Mouse (Mus musculus) retina, adult 2 months (tissue): ENCODE results near the gene Slc13a4.

Source experiments
- DNase-seq: peaks from one replicate; pipeline ENCODE4 v3.0.0-alpha.2; 2012; ENCODE audit warnings: low read depth, low spot score

Slc13a4 gene

GRCm38 (mm10) chr6:35308037-35308436, at the start of gene Slc13a4:
TSS of gene Slc13a4 (minus strand) at chr6:35308131.
- DNase-seq, result no peak

DNA sequence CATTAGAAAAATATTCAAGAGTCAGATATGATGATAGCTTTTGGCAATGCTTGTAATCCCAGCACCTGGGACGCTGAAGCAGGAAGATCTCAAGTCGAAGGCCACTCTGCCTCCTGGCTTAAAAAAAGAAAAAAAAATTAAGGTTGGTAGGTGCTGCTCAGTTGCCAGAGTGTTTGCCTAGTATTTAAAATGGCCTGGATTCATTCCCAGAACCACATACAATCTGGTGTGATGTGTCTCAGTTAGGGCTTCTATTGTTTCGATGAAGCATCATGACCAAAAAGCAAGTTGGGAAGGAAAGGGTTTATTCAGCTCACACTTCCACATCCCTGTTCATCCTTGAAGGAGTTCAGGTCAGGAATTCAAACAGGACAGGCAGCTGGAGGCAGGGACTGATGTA, 47.4 kb upstream of the Slc13a4 start:
- no peak for DNase-seq

- no peak for DNase-seq
Observed at GRCm38 (mm10) chr6:35354622-35354998, 46.7 kb upstream of the Slc13a4 start.

DNA sequence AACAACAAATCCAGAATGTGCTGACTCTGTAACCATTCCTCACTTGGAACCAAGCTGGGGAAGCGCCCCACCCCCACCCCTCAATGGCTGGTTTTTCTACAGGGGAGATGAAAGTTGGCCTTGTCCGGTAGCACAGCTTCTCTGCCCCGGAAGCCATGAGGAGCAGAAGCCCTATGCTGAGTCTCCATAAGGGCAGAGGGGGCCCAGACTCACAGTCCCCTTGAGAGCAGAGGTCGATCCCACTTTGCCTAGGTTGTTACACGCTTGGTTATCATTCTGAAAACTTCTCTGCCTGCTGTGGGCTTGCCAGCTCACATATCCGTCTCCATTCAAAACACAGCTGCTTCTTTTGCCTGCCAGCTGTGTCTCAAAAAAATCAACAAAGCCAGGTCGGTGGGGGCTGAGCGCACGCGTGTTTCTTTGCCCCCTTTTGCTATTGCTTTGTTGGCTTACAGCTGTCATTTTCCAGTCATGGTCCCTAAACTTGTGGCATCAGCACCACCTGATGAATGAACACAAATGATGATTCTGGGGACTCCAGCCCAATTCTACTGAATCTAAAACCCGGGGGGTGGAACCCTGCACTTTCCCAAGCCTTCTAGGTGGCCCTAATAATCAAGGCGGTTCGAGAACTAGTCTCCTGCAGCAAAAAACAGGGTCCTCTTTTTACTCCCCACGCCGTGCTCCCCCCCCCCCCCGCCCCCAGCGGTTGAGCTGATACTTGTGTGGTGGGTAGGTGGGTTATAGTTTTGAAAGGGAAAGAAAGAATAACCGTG, 46.1 kb upstream of the Slc13a4 start:
- DNase-seq, result no peak

DNA sequence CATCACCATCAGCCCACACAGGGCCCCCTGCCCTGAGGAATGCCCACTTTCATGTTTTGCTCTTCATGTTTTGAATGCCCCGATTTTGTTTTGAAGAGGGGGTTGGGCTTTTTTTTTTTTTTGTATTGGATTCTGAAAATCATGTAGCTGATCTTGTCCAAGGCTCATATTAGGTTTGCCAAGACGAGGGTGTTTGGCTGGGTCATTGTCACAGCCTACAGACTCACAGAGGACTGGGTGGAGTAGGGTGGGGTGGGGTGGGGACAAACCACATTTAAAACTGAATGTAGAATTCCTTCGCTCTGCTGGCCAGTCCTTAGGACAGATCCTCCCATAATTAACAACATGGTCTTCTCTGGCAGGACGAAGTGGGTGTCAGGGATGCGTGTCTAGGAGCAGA, 45.5 kb upstream of the Slc13a4 start:
- no peak for DNase-seq

DNA sequence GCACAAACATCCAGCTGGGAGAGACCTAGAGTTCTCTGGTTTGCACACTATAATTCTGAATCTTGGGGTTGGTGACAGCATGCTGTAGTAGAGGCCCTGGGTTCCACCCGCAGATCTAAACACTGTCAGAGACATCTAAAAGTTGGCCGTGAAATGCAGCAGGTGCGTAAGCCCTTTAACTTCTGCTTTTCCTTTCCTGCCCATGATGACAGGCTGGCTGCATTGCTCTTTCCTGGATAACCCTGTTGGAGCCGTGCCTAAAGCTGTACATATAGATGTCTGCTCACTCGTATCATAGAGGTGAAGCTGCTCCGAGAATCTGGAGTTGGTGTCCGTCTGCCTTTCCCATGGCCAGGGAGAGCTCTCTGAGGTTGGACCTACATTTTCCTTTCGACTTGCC, 44.9 kb upstream of the Slc13a4 start:
- no peak for DNase-seq

DNA sequence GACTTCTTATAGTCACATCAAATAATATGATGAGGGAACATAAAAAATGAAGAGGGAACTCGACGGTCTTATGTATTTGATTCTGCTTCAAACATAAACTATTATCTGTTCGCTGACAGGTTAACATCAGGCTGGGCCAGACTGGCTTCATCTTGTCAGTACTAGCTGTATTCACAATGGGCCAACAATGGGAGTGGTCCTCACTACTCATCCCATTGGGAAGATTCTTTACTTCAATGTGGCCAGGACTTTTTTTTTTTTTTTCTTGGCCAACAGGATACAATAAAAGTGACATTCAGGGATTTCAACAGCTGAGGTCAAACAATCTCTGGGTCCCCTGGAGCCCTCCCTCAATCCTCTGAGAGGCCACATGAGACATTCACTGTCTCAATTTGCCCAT, 43.9 kb upstream of the Slc13a4 start:
- no peak for DNase-seq

DNA sequence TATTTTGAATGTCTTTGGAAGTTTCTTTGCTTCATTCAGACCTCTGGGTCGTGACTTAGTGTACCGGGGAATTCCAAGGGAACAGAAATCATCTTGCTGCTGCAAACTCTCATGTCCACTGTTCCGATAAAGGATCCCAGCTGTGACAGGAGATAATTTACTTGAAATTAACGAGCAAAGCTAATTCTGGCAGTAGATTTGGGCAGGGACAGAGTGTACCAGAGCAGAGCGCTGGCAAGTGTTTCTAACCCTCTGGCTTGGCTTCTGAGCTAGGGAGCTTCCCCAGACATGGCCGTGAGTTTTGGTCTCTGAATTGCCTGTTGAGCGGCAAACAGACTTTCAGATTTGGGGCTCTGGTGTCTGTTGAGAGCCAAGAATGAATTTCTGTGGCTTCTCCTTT, 41.9 kb upstream of the Slc13a4 start:
- DNase-seq, result no peak

- no peak for DNase-seq
Observed at GRCm38 (mm10) chr6:35338640-35339039, 30.7 kb upstream of the Slc13a4 start.

- no peak for DNase-seq
Observed at GRCm38 (mm10) chr6:35337836-35338235, 29.9 kb upstream of the Slc13a4 start.

GRCm38 (mm10) chr6:35335452-35335851, 27.5 kb upstream of the Slc13a4 start:
- DNase-seq, result no peak

GRCm38 (mm10) chr6:35334278-35334677, 26.3 kb upstream of the Slc13a4 start:
- no peak for DNase-seq

GRCm38 (mm10) chr6:35333632-35334031, 25.7 kb upstream of the Slc13a4 start:
- DNase-seq, result no peak

DNA sequence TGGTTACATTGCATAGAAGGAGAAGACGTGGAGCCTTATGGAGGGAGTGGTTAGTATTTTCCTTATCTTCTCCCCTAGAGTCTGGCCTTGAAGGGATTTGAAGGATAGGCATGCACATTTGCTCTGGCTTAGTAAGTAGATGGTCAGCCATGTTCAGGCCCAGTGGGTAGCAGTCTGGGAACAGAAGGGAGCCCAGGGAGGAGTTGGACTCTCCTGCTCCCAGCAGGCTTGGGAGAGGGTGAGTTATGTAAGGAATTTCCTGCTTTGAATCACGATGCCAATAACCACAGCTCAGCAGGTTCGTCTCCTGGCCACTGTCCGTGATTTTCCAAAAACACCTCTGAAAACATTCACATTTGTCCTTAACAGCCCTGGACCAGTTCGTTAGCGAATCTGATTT, 22.9 kb upstream of the Slc13a4 start:
- no peak for DNase-seq

GRCm38 (mm10) chr6:35329956-35330355, 22.0 kb upstream of the Slc13a4 start:
- no peak for DNase-seq

- DNase-seq, result no peak
Observed at GRCm38 (mm10) chr6:35326111-35326515, 18.2 kb upstream of the Slc13a4 start, which contains the start of gene Fam180a. TSS of gene Fam180a (minus strand) at chr6:35326141.

DNA sequence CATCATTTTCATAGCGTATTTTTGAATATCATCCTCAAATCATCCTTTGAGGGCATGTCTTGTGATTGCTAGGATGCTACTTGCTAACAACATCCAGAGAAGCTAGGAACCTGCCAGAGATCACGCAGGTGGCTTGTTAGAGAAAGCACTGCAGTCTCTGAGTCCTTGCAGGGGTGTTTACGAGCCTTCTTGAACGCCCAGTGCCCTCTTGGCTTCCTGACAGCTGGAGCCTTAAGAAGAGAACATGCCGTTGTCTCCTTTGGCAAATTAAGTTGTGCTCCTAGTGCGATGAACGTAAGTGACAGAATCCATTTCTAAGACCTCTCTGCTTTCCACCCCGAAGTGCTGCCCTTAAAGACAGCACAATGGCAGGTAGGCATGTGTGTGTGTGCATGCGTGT, 16.4 kb upstream of the Slc13a4 start:
- no peak for DNase-seq

DNA sequence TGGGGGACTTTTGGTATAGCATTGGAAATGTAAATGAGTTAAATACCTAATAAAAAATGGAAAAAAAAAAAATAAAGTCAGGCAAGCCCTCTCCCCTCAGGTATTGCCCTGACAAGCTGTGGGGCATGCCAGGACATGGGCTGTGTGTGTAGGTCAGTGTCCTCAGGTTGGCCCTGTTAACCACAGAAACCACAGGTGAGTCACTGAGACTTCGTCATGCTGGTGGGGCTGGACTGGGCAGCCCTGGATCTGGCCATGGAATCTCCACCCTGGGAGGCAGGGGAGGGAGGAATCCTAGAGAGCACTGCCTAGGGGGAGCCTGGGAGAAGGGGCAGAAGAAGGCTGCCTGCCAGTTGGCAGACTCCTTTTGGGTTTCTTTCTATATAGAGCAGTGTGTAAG, 15.1 kb upstream of the Slc13a4 start:
- DNase-seq, result no peak

DNA sequence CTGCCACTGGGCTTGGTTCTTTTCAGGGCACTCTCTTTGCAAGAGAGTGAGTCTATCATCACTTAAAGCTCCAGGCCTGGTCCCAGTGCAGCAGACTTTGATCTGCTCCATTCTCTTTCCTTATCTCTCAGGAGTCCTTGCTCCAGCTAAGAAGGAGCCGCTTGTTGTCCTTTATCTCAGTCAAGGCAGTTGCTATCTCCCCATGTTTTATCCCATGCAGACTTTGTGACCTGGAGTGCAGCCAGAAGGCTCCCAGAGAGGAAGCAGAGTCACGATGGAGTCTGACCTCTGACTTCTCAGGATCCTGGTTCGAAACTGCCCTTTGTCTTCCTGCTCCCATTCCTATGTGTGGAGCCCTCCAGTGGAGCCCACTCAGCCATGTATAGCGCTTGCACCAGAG, 13.2 kb upstream of the Slc13a4 start:
- no peak for DNase-seq

DNA sequence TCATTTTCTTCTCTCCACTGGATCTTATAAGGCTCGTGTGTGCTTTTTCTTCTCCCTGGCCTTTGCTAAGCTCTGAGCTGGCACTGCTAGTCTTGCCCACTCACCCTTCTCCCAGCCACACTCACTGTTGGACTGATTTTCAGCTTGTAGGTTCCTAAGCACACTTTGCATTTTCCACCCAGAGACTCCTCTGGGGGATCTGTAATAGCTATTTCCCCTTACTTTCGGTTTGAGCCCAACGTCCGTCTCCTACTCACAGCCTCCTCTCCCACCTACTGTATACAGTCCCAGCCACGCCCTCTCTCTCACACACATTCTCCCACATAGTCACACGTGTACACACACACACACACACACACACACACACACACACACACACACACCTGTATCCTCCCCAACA, 11.9 kb upstream of the Slc13a4 start:
- DNase-seq, result no peak

DNA sequence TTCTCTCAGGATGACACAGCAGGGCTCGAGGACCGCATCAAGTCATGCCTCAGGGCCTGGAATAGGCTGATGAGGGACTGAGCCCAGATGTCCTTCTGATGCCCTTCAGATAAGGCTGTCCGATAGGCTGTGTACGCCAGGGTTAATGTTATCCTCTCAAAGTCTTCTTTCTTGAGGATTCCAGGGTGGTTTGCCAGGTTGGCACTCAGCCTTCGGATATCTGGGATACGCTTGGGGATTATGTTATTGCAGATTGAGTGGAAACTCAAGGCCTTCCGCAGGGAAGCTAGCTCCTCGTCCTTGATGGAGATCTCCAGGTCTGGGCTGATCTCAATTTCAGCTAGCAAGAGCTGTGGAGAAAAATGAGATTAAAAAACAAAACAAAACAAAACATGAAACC, 5.6 kb upstream of the Slc13a4 start:
- DNase-seq, result no peak

- DNase-seq, result no peak
Observed at GRCm38 (mm10) chr6:35309406-35309805, 1.5 kb upstream of the Slc13a4 start.

DNA sequence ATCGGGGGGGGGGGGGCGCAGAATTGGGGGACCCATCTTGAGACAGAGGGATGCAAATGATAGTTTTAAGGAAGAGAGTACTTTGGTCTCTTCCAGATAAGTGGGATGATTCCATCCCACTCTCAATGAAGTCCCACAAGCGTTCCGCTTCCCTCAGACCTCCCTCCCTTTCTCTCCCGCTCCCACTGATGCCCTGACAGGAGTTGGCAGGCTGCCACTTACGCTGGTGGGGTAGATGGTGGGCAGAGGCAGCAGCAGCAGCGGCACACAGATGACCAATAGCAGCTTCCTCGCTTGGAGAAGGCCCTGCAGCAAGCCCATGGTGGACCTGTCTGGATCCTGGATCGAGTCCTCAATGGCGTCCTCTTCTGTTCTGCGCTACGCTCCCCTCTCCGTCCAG, 795 bp downstream of the Slc13a4 start:
- no peak for DNase-seq

DNA sequence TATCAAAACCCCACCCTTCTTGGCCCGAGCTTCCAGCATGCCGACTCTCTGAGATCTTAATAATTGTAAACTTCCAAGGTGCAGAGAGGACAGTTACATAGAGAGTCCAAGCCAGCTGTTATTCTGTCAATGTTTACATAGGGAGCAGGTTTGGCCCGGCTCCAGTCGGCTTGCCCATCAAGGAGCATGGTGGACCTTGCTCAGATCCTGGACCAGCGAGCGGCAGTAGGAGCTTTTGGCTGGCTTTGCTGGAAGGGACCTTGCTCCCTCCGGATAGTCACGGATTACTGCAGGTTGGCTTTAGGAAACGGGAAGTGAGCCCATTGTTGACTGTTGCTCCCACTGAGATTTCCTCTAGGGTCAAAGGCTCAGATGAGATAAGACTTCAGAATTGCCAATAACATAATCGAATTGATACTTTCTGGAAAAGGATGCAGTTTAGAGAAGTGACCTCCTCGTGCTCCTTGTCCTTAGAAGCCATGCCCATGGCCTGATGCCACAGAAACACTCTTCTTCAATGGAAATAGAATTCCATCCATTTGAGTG, 4.5 kb downstream of the Slc13a4 start:
- no peak for DNase-seq
